Mouse (Mus musculus): Measurements from ENCODE around the gene P2rx6. TPM values are rescaled to one million over a fixed set of nuclear protein-coding genes. Genes with fewer than 3 reads are reported as not detected.

Gene P2rx6
- 0.05 and 0.06 TPM in 2 replicates for polyA plus RNA-seq (2012; rRNA removed)

GRCm38 (mm10) chr16:17561751-17562208, at the start of gene P2rx6:
P2rx6 (plus strand) TSS chr16:17561885.

GRCm38 (mm10) chr16:17530640-17531288, 30.9 kb upstream of the P2rx6 start, which contains the start of gene Thap7:
Thap7 (minus strand) TSS chr16:17531136.

GRCm38 (mm10) chr16:17561128-17561750, 446 bp upstream of the P2rx6 start, which contains the start of gene Lrrc74b:
Lrrc74b (minus strand) TSS chr16:17561247.

GRCm38 (mm10) chr16:17583064-17583463, 21.4 kb downstream of the P2rx6 start, which contains the start of gene Slc7a4:
Slc7a4 (minus strand) TSS chr16:17583214.

GRCm38 (mm10) chr16:17619198-17620105, 57.8 kb downstream of the P2rx6 start, which contains the start of gene Smpd4:
Smpd4 (plus strand) TSS chr16:17619354.

Other genes with a start within 250 kb of the P2rx6 start
- gene Serpind1, start 230.5 kb upstream of the P2rx6 start, polyA plus RNA-seq (2012; rRNA removed), result 102 and 121 TPM in 2 replicates
- 4.0 and 5.1 TPM in 2 replicates for gene Snap29, start 155.9 kb upstream of the P2rx6 start, polyA plus RNA-seq (2012; rRNA removed)
- 17.6 and 18.6 TPM in 2 replicates for gene Pi4ka, start 155.6 kb upstream of the P2rx6 start, polyA plus RNA-seq (2012; rRNA removed)
- 7.6 and 9.3 TPM in 2 replicates for gene Crkl, start 109.9 kb upstream of the P2rx6 start, polyA plus RNA-seq (2012; rRNA removed)
- 1.1 and 1.2 TPM in 2 replicates for gene Aifm3, start 72.3 kb upstream of the P2rx6 start, polyA plus RNA-seq (2012; rRNA removed)
- 27.5 and 30.4 TPM in 2 replicates for gene Lztr1, start 53.2 kb upstream of the P2rx6 start, polyA plus RNA-seq (2012; rRNA removed)
- 18.2 and 20.8 TPM in 2 replicates for gene Thap7, start 30.7 kb upstream of the P2rx6 start, polyA plus RNA-seq (2012; rRNA removed)
- gene Lrrc74b, start 638 bp upstream of the P2rx6 start, polyA plus RNA-seq (2012; rRNA removed), result 0.05 TPM in 1 of 2 replicates, not detected in the other
- 0.93 and 1.2 TPM in 2 replicates for gene Slc7a4, start 21.3 kb downstream of the P2rx6 start, polyA plus RNA-seq (2012; rRNA removed)
- 25.6 and 30.4 TPM in 2 replicates for gene Smpd4, start 57.5 kb downstream of the P2rx6 start, polyA plus RNA-seq (2012; rRNA removed)
- gene Ccdc74a, start 84.6 kb downstream of the P2rx6 start, polyA plus RNA-seq (2012; rRNA removed), result 1.7 and 2.2 TPM in 2 replicates
- gene Med15, start 171.0 kb downstream of the P2rx6 start, polyA plus RNA-seq (2012; rRNA removed), result 15.1 and 18.3 TPM in 2 replicates
- 11.3 and 11.4 TPM in 2 replicates for gene Klhl22, start 197.7 kb downstream of the P2rx6 start, polyA plus RNA-seq (2012; rRNA removed)
- gene Scarf2, start 235.4 kb downstream of the P2rx6 start, polyA plus RNA-seq (2012; rRNA removed), result 2.8 and 3.5 TPM in 2 replicates

Data from liver, embryonic 14 days (tissue).